Mouse (Mus musculus) stomach, postnatal 0 days (tissue): Measurements from ENCODE around the gene Rps6ka1. TPM values are rescaled to one million over a fixed set of nuclear protein-coding genes. Genes with fewer than 3 reads are reported as not detected.

ENCODE experiments used
- ATAC-seq: fragments of 200-750 bp; cut with Nextera tagmentation; 2 replicates; pipeline ENCODE4 v1.8.0; 2017; ENCODE audit not compliant: low FRiP score, low TSS enrichment
- DNase-seq: peaks from one replicate; pipeline ENCODE4 v3.0.0-alpha.2; 2016; ENCODE audit warnings: low spot score
- H3K27ac ChIP-seq: fragments of 300-500 bp; sonication (generic); replicated peaks from 2 replicates; pipeline ENCODE4 v1.5.1; 2014; ENCODE audit warnings: mild to moderate bottlenecking, control low read depth
- H3K27me3 ChIP-seq: fragments of 300-500 bp; sonication (generic); 2 replicates; pipeline ENCODE4 v1.6.1; 2014; ENCODE audit warnings: low read length; ENCODE audit not compliant: control insufficient read depth, insufficient read depth
- H3K36me3 ChIP-seq: fragments of 300-500 bp; sonication (generic); 2 replicates; pipeline ENCODE4 v1.6.1; 2014; ENCODE audit warnings: low read length, mixed read lengths; ENCODE audit not compliant: control insufficient read depth, insufficient read depth
- H3K4me1 ChIP-seq: fragments of 300-500 bp; sonication (generic); replicated peaks from 2 replicates; pipeline ENCODE4 v1.6.1; 2014; ENCODE audit warnings: antibody characterized with exemption; ENCODE audit not compliant: control insufficient read depth, insufficient read depth
- H3K4me2 ChIP-seq: fragments of 300-500 bp; sonication (generic); replicated peaks from 2 replicates; pipeline ENCODE4 v1.6.1; 2014; ENCODE audit warnings: low read depth, mild to moderate bottlenecking, control low read depth, moderate library complexity
- H3K4me3 ChIP-seq: fragments of 300-500 bp; sonication (generic); 2 replicates; pipeline ENCODE4 v1.5.1; 2014; ENCODE audit warnings: low read depth, low read length, control low read depth
- H3K9ac ChIP-seq: fragments of 300-500 bp; sonication (generic); 2 replicates; pipeline ENCODE4 v1.6.1; 2014; ENCODE audit warnings: mild to moderate bottlenecking, low read length, control low read depth, mixed read lengths
- H3K9me3 ChIP-seq: fragments of 300-500 bp; sonication (generic); 2 replicates; pipeline ENCODE4 v1.6.1; 2016; ENCODE audit warnings: low read length; ENCODE audit not compliant: control insufficient read depth
- CTCF ChIP-seq: IDR thresholded peaks from 2 replicates; pipeline ENCODE4 v1.5.1; 2016; ENCODE audit warnings: antibody characterized with exemption, low read depth, mild to moderate bottlenecking, moderate library complexity
- EP300 ChIP-seq: optimal IDR thresholded peaks from 2 replicates; pipeline ENCODE3; 2016; ENCODE audit warnings: antibody characterized with exemption
- WGBS: fragments of 180-500 bp; shearing (Covaris S2); extraction: QIAGEN DNeasy Blood & Tissue Kit; methylation state at CpG from one replicate; pipeline ENCODE4 v1.1.7; 2014; 5-methylcytosine and 5-hydroxymethylcytosine counted together
- polyA plus RNA-seq: library from polyadenylated mRNA; unstranded; fragments of >200 nt; fragmentation: Nextera tagmentation; extraction: Ambion mirVana; gene quantifications from 2 replicates; pipeline ENCODE4 v1.2.1, GENCODE M21; 2015

The Rps6ka1 gene
- polyA plus RNA-seq, 1 experiment from 2014 or later = 46.0 TPM

DNA sequence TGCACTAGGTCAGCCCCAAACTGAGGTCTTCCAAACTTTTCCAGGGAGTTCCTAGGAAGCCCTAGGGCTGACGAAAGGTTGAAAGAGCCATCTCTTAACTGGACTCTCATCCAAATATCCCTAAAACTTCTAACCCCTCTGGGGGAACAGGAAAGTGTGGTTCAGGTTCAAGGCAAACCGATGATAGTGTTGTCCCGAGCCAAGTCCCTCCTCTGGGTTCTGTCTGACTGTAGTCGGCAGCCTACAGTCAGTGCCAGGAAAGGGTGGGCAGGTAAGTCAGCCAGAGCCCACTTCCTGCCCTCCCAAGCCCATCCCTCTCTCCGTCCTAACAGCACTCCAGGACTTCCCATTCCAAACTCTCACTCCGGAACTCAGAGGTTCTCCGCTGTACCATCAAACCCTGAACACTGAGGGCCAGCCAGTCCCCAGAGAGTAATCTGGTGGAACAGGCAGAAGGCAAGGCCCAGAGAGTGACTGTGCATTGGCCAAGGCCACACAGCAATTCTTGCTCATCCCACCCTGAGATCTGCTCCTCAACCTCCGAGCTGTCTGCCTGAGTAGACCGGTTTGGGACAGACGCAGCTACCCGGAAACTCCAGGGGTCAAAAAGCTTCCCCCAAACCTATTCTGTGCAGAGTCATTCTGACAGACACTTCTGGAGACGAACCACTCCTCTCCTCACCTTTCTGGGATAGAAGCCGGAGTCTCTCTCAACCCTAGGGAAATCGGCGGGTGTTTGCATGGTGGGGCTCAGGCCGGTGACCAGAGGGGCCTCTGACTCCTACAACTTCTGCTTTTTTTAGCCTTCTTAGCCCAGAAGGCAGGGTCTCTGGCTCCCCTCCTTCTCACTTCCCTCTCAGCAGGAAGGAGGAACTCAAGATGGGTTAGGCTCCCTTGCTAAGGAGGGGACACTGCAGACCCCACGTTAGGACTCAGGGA, 13.4 kb downstream of the Rps6ka1 start:
- DNase-seq (no peak), ATAC-seq (no peak)
- Histone ChIP-seq H3K4me1 (no peaks in the 10 kb centered on the region), H3K27me3 (no peaks in the 10 kb centered on the region), H3K4me3 (no peak overlapping the region), H3K27ac (no peak overlapping the region), H3K9me3 (no peaks in the 10 kb centered on the region), H3K4me2 (no peak overlapping the region), H3K36me3 (no peaks in the 10 kb centered on the region; the same call in 1 of the 2 replicates), H3K9ac (no peak overlapping the region)
- 76% methylated on average over 17 of the region's 17 CpGs for WGBS
- TF ChIP-seq EP300 (no peak), CTCF (no peak)

- ATAC-seq (no peak), DNase-seq (no peak)
- H3K4me2 ChIP-seq = no peak overlapping the region
- no peaks in the 10 kb centered on the region for H3K4me1 ChIP-seq
- whole genome bisulfite sequencing = 83% methylated on average over 4 of the region's 4 CpGs
- no peak overlapping the region for H3K4me3 ChIP-seq
- no peaks in the 10 kb centered on the region; the same call in 1 of the 2 replicates for H3K36me3 ChIP-seq
- no peaks in the 10 kb centered on the region for H3K27me3 ChIP-seq
- H3K9me3 ChIP-seq = no peaks in the 10 kb centered on the region
- no peak overlapping the region for H3K27ac ChIP-seq
- TF ChIP-seq EP300 = no peak
- TF ChIP-seq CTCF = no peak
- no peak overlapping the region for H3K9ac ChIP-seq
These were observed 14.2 kb downstream of the Rps6ka1 start for GRCm38 (mm10) chr4:133873431-133873851.

DNA sequence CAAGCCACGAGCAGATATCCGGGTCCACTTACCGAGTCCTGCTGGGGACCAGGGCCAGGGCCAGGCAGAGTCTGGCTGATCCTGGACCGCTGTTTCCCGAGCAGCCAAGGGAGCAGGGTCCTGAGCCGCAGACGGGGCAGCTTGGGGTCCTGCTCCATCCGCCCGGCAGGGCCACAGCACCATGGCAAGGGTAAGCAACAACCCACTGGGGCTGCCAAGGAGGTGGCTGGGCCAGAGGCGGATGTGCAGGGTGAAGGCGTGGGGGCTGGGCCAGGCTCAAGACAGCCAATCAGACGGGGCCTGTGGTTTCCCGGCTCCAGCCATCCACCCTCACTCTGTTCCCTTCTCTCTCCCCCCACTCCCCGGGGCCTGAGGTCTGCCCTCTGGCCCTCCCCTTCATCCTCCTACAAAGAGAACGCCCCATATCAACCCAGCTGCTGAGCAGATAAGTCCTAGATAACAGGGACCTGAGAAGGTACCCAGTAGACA, 14.7 kb downstream of the Rps6ka1 start:
- H3K4me3 ChIP-seq = no peak overlapping the region
- TF ChIP-seq CTCF = no peak
- TF ChIP-seq EP300 = no peak
- H3K27me3 ChIP-seq = no peaks in the 10 kb centered on the region
- H3K27ac ChIP-seq = no peak overlapping the region
- H3K4me2 ChIP-seq = no peak overlapping the region
- H3K36me3 ChIP-seq = no peaks in the 10 kb centered on the region; the same call in 1 of the 2 replicates
- H3K4me1 ChIP-seq = no peaks in the 10 kb centered on the region
- DNase-seq (no peak), ATAC-seq (no peak)
- H3K9ac ChIP-seq = no peak overlapping the region
- no peaks in the 10 kb centered on the region for H3K9me3 ChIP-seq
- WGBS = 68% methylated on average over 15 of the region's 15 CpGs

GRCm38 (mm10) chr4:133872222-133872811, 15.3 kb downstream of the Rps6ka1 start:
- DNase-seq = no peak
- no peaks in the 10 kb centered on the region for H3K9me3 ChIP-seq
- no peaks in the 10 kb centered on the region for H3K4me1 ChIP-seq
- H3K9ac ChIP-seq = no peak overlapping the region
- H3K4me3 ChIP-seq = no peak overlapping the region
- no peak overlapping the region for H3K4me2 ChIP-seq
- H3K27me3 ChIP-seq = no peaks in the 10 kb centered on the region
- ATAC-seq = no peak
- H3K36me3 ChIP-seq = no peaks in the 10 kb centered on the region; the same call in 1 of the 2 replicates
- no peak overlapping the region for H3K27ac ChIP-seq
- TF ChIP-seq EP300 = no peak
- TF ChIP-seq CTCF = no peak
- 80% methylated on average over 7 of the region's 7 CpGs for WGBS

DNA sequence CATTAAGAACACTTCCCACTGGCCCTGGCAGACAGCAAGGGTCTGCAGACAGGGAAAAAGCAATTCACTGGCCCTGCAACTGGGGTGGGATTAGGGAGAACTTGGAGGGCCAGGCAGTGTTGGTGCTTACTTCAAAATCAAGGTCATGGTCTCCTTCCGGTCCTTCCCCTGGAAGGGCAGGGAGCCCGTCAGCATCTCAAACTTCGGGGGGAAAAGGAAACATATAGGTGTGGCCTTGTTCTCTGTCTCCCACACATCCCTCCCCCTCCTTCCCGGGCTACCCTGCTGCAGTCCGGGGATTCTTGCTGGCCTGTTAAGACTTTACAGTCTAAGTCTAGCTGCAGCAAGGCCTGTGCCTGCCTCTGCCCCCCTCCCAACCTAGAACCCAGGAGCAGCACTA, 22.4 kb downstream of the Rps6ka1 start:
- no peak overlapping the region for H3K4me3 ChIP-seq
- H3K9me3 ChIP-seq = no peaks in the 10 kb centered on the region
- H3K27ac ChIP-seq = peak overlapping the region; percentile 67
- no peak for ATAC-seq
- no peak overlapping the region for H3K4me2 ChIP-seq
- TF ChIP-seq EP300 = no peak
- no peak for TF ChIP-seq CTCF
- no peaks in the 10 kb centered on the region for H3K27me3 ChIP-seq
- no peak for DNase-seq
- peaks cover 9% of the 10 kb centered on the region; the same call in 1 of the 2 replicates for H3K36me3 ChIP-seq
- H3K9ac ChIP-seq = 0 out of 2 replicates have a peak overlapping the region, but pooled peaks have one; percentile 38
- 52% methylated on average over 5 of the region's 5 CpGs for WGBS
- H3K4me1 ChIP-seq = no peaks in the 10 kb centered on the region
